Mouse (Mus musculus): Measurements from ENCODE around the gene Entpd7. TPM values are rescaled to one million over a fixed set of nuclear protein-coding genes. Genes with fewer than 3 reads are reported as not detected.

The Entpd7 gene
- polyA plus RNA-seq, 2 experiments, result 9.3 to 13.2 TPM

- no peak for ATAC-seq (ENCODE audit: low FRiP score, low read depth)
- no peak for DNase-seq (ENCODE audit: low spot score)
- Histone ChIP-seq H3K9ac (ENCODE audit: low read depth, low read length, severe bottlenecking) (no peak overlapping the region), H3K36me3 (ENCODE audit: control insufficient read depth, insufficient read depth, low read length) (peaks cover 4% of the 10 kb centered on the region), H3K27me3 (ENCODE audit: control insufficient read depth, insufficient read depth, low read length) (no peaks in the 10 kb centered on the region), H3K4me1 (ENCODE audit: control insufficient read depth, insufficient read depth, low read length) (no peaks in the 10 kb centered on the region), H3K4me2 (replicated peaks; ENCODE audit: low read depth, low read length, severe bottlenecking) (no peak overlapping the region), H3K9me3 (ENCODE audit: control insufficient read depth, low read length) (no peaks in the 10 kb centered on the region), H3K27ac (replicated peaks; ENCODE audit: low read depth, low read length) (no peak overlapping the region), H3K4me3 (replicated peaks; ENCODE audit: low read length) (no peak overlapping the region)
- 79% methylated on average over 5 of the region's 5 CpGs for WGBS
- TF ChIP-seq POLR2A (IDR thresholded peaks at IDR 0.05; ENCODE audit: borderline replicate concordance, extremely low read depth, insufficient read depth, insufficient read length), result no peak
Measured at GRCm38 (mm10) chr19:43771499-43771969, 82.1 kb downstream of the Entpd7 start.

- ATAC-seq (ENCODE audit: low FRiP score, low read depth) (no peak), DNase-seq (ENCODE audit: low spot score) (no peak)
- Histone ChIP-seq H3K27ac (replicated peaks; ENCODE audit: low read depth, low read length) (no peak overlapping the region), H3K4me2 (replicated peaks; ENCODE audit: low read depth, low read length, severe bottlenecking) (no peak overlapping the region), H3K36me3 (ENCODE audit: control insufficient read depth, insufficient read depth, low read length) (peaks cover 4% of the 10 kb centered on the region), H3K9ac (ENCODE audit: low read depth, low read length, severe bottlenecking) (no peak overlapping the region), H3K27me3 (ENCODE audit: control insufficient read depth, insufficient read depth, low read length) (no peaks in the 10 kb centered on the region), H3K9me3 (ENCODE audit: control insufficient read depth, low read length) (no peaks in the 10 kb centered on the region), H3K4me1 (ENCODE audit: control insufficient read depth, insufficient read depth, low read length) (no peaks in the 10 kb centered on the region), H3K4me3 (replicated peaks; ENCODE audit: low read length) (no peak overlapping the region)
- WGBS, result 71% methylated on average over 6 of the region's 6 CpGs
- TF ChIP-seq POLR2A (IDR thresholded peaks at IDR 0.05; ENCODE audit: borderline replicate concordance, extremely low read depth, insufficient read depth, insufficient read length), result no peak
Measured at GRCm38 (mm10) chr19:43772311-43772710, 82.8 kb downstream of the Entpd7 start.

GRCm38 (mm10) chr19:43775433-43775832 lies 86.0 kb downstream of the Entpd7 start:
- Histone ChIP-seq H3K9ac (ENCODE audit: low read depth, low read length, severe bottlenecking) (no peak overlapping the region), H3K27ac (replicated peaks; ENCODE audit: low read depth, low read length) (no peak overlapping the region), H3K4me3 (replicated peaks; ENCODE audit: low read length) (no peak overlapping the region), H3K4me2 (replicated peaks; ENCODE audit: low read depth, low read length, severe bottlenecking) (no peak overlapping the region), H3K27me3 (ENCODE audit: control insufficient read depth, insufficient read depth, low read length) (no peaks in the 10 kb centered on the region), H3K36me3 (ENCODE audit: control insufficient read depth, insufficient read depth, low read length) (no peaks in the 10 kb centered on the region), H3K4me1 (ENCODE audit: control insufficient read depth, insufficient read depth, low read length) (no peaks in the 10 kb centered on the region), H3K9me3 (ENCODE audit: control insufficient read depth, low read length) (no peaks in the 10 kb centered on the region)
- WGBS, result 72% methylated on average over 10 of the region's 10 CpGs
- no peak for TF ChIP-seq POLR2A (IDR thresholded peaks at IDR 0.05; ENCODE audit: borderline replicate concordance, extremely low read depth, insufficient read depth, insufficient read length)
- DNase-seq (ENCODE audit: low spot score) (no peak), ATAC-seq (ENCODE audit: low FRiP score, low read depth) (no peak)

GRCm38 (mm10) chr19:43776561-43776960 lies 87.1 kb downstream of the Entpd7 start:
- no peak overlapping the region for H3K4me3 ChIP-seq (replicated peaks; ENCODE audit: low read length)
- no peaks in the 10 kb centered on the region for H3K4me1 ChIP-seq (ENCODE audit: control insufficient read depth, insufficient read depth, low read length)
- no peak overlapping the region for H3K4me2 ChIP-seq (replicated peaks; ENCODE audit: low read depth, low read length, severe bottlenecking)
- H3K9me3 ChIP-seq (ENCODE audit: control insufficient read depth, low read length), result no peaks in the 10 kb centered on the region
- H3K27me3 ChIP-seq (ENCODE audit: control insufficient read depth, insufficient read depth, low read length), result no peaks in the 10 kb centered on the region
- H3K36me3 ChIP-seq (ENCODE audit: control insufficient read depth, insufficient read depth, low read length), result no peaks in the 10 kb centered on the region
- ATAC-seq (ENCODE audit: low FRiP score, low read depth) (no peak), DNase-seq (ENCODE audit: low spot score) (no peak)
- 71% methylated on average over 4 of the region's 4 CpGs for WGBS
- no peak for TF ChIP-seq POLR2A (IDR thresholded peaks at IDR 0.05; ENCODE audit: borderline replicate concordance, extremely low read depth, insufficient read depth, insufficient read length)
- H3K9ac ChIP-seq (ENCODE audit: low read depth, low read length, severe bottlenecking), result no peak overlapping the region
- H3K27ac ChIP-seq (replicated peaks; ENCODE audit: low read depth, low read length), result no peak overlapping the region

GRCm38 (mm10) chr19:43777308-43777707 lies 87.8 kb downstream of the Entpd7 start:
- no peak overlapping the region for H3K4me2 ChIP-seq (replicated peaks; ENCODE audit: low read depth, low read length, severe bottlenecking)
- no peak overlapping the region for H3K9ac ChIP-seq (ENCODE audit: low read depth, low read length, severe bottlenecking)
- H3K27me3 ChIP-seq (ENCODE audit: control insufficient read depth, insufficient read depth, low read length), result no peaks in the 10 kb centered on the region
- no peak overlapping the region for H3K27ac ChIP-seq (replicated peaks; ENCODE audit: low read depth, low read length)
- DNase-seq (ENCODE audit: low spot score), result no peak
- no peaks in the 10 kb centered on the region for H3K4me1 ChIP-seq (ENCODE audit: control insufficient read depth, insufficient read depth, low read length)
- 66% methylated on average over 2 of the region's 2 CpGs for WGBS
- no peak overlapping the region for H3K4me3 ChIP-seq (replicated peaks; ENCODE audit: low read length)
- no peak for TF ChIP-seq POLR2A (IDR thresholded peaks at IDR 0.05; ENCODE audit: borderline replicate concordance, extremely low read depth, insufficient read depth, insufficient read length)
- ATAC-seq (ENCODE audit: low FRiP score, low read depth), result no peak
- H3K36me3 ChIP-seq (ENCODE audit: control insufficient read depth, insufficient read depth, low read length), result no peaks in the 10 kb centered on the region
- H3K9me3 ChIP-seq (ENCODE audit: control insufficient read depth, low read length), result no peaks in the 10 kb centered on the region

- Histone ChIP-seq H3K9me3 (ENCODE audit: control insufficient read depth, low read length) (no peaks in the 10 kb centered on the region), H3K27ac (replicated peaks; ENCODE audit: low read depth, low read length) (no peak overlapping the region), H3K4me1 (ENCODE audit: control insufficient read depth, insufficient read depth, low read length) (no peaks in the 10 kb centered on the region), H3K36me3 (ENCODE audit: control insufficient read depth, insufficient read depth, low read length) (no peaks in the 10 kb centered on the region), H3K27me3 (ENCODE audit: control insufficient read depth, insufficient read depth, low read length) (no peaks in the 10 kb centered on the region), H3K4me2 (replicated peaks; ENCODE audit: low read depth, low read length, severe bottlenecking) (no peak overlapping the region), H3K9ac (ENCODE audit: low read depth, low read length, severe bottlenecking) (no peak overlapping the region), H3K4me3 (replicated peaks; ENCODE audit: low read length) (no peak overlapping the region)
- TF ChIP-seq POLR2A (IDR thresholded peaks at IDR 0.05; ENCODE audit: borderline replicate concordance, extremely low read depth, insufficient read depth, insufficient read length), result no peak
- WGBS, result 82% methylated on average over 5 of the region's 5 CpGs
- no peak for ATAC-seq (ENCODE audit: low FRiP score, low read depth)
- no peak for DNase-seq (ENCODE audit: low spot score)
Measured at GRCm38 (mm10) chr19:43780391-43780790, 90.9 kb downstream of the Entpd7 start.

Measured in limb, embryonic 14.5 days (tissue).